Mouse (Mus musculus): ENCODE results near the gene Twist2.

DNA sequence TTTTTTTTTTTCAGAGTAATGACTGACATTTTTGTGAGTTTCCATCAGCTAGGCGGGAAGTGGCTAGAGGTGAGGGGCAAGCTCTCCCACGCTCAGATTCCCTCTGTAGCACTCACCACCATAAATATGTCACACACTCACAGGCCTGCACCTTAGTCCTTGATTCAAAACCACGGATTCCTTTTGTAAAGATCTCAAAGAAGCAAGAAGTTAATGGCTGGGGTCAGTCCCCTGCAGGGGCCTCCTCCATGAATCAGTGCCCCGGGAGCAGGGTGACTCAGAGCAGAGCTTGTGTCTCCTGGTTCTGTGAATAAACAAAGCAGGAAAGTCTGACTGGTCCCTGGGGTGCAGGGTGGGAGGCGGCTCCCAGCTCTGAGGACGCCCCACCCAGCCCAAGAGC, 15.3 kb downstream of the Twist2 start:
- TF ChIP-seq POLR2A (IDR thresholded peaks at IDR 0.05; ENCODE audit: low read depth, low read length) (no peak), CTCF (IDR thresholded peaks at IDR 0.05; ENCODE audit: extremely low read depth, insufficient read depth, insufficient read length, insufficient replicate concordance) (no peak)
